In genomic region chr2:178673621-178674020, GRCm38 (mm10) we compare ENCODE assay signal across 18 mouse cellular contexts.
DNase-seq lines count a peak whose midpoint lies in the region; ATAC-seq and TF ChIP-seq lines count a peak whose summit lies in the region.
"Had no signal": no experiment of that assay in that cellular context is flagged by ENCODE, and none has a peak within 500 bp of the region (broad histone marks: within the 10 kb centered on the region; RNA-seq: fewer than 3 reads in every experiment).

No protein-coding gene starts in this region.

- no peaks in the 10 kb centered on the region for H3K27me3 ChIP-seq in embryonic facial prominence, embryonic 14.5 days (replicated peaks; ENCODE audit: control insufficient read depth, insufficient read depth, low read length)
- no peaks in the 10 kb centered on the region for H3K27me3 ChIP-seq in embryonic facial prominence, embryonic 10.5 days (replicated peaks; ENCODE audit: low read depth, poor library complexity, severe bottlenecking)
- no peaks in the 10 kb centered on the region for H3K27me3 ChIP-seq in heart, adult 2 months (ENCODE audit: control insufficient read depth, insufficient read depth, low read length)
- H3K27me3 ChIP-seq: embryonic facial prominence, embryonic 12.5 days; forebrain, embryonic 12.5 days; heart, embryonic 12.5 days; intestine, embryonic 15.5 days had no signal

- intact Hi-C loops in heart, adult 2 months (cut with DNase I) = no loop called here

- peak; percentile 30 for DNase-seq in adrenal gland, adult 2 months
- no peak for DNase-seq in adrenal gland, adult 18-20 months (ENCODE audit: low spot score in 2 of 2)
- DNase-seq in embryonic facial prominence, embryonic 14.5 days (ENCODE audit: low spot score) = no peak
- DNase-seq in embryonic facial prominence, embryonic 10.5 days (ENCODE audit: low spot score) = no peak
- peak; percentile 62 for DNase-seq in ovary, adult 18-20 months (ENCODE audit: low spot score)
- DNase-seq in ovary, postnatal 14 days (ENCODE audit: low spot score) = no peak
- DNase-seq in heart, adult 2 months = no peak
- DNase-seq: cerebellum, adult 11 months; cerebellum, adult 9-11 months; embryo, embryonic 11 days; gastrocnemius, postnatal 10 days; heart, adult 18-20 months had no signal

- H3K4me2 ChIP-seq in embryonic facial prominence, embryonic 14.5 days (ENCODE audit: low read depth, low read length) = no peak overlapping the region
- H3K4me2 ChIP-seq: embryonic facial prominence, embryonic 12.5 days; forebrain, embryonic 12.5 days; heart, embryonic 12.5 days; hindbrain, embryonic 14.5 days; intestine, embryonic 15.5 days had no signal

- H3K79me2 ChIP-seq in heart, adult 2 months (replicated peaks; ENCODE audit: control insufficient read depth, insufficient read depth, low read length) = no peaks in the 10 kb centered on the region

- TF ChIP-seq CTCF in heart, adult 2 months (IDR thresholded peaks at IDR 0.05) = no peak

- no peak for TF ChIP-seq POLR2A in heart, adult 2 months (IDR thresholded peaks at IDR 0.05; ENCODE audit: insufficient read depth, low read depth, low read length)

- no peak overlapping the region for H3K4me3 ChIP-seq in embryonic facial prominence, embryonic 14.5 days (ENCODE audit: low read depth, low read length)
- no peak overlapping the region for H3K4me3 ChIP-seq in embryonic facial prominence, embryonic 10.5 days
- no peak overlapping the region for H3K4me3 ChIP-seq in heart, adult 2 months
- H3K4me3 ChIP-seq: embryonic facial prominence, embryonic 12.5 days; forebrain, embryonic 12.5 days; heart, embryonic 12.5 days; hindbrain, embryonic 10.5 days; intestine, embryonic 15.5 days had no signal

- TF ChIP-seq EP300 in heart, adult 2 months (IDR thresholded peaks at IDR 0.05; ENCODE audit: insufficient read depth, low read depth, low read length) = no peak

- ATAC-seq in embryonic facial prominence, embryonic 14.5 days (ENCODE audit: low read depth) = peak; percentile 5; the same call in 1 of the 2 replicates
- ATAC-seq: intestine, embryonic 15.5 days had no signal

- 96% methylated on average over 4 of the region's 4 CpGs for WGBS in embryonic facial prominence, embryonic 14.5 days
- WGBS in embryonic facial prominence, embryonic 10.5 days = 85% methylated on average over 4 of the region's 4 CpGs
- 86% methylated on average over 4 of the region's 4 CpGs for WGBS in heart, adult 2 months

- H3K4me1 ChIP-seq in embryonic facial prominence, embryonic 14.5 days (ENCODE audit: control insufficient read depth, insufficient read depth, low read length) = no peaks in the 10 kb centered on the region
- H3K4me1 ChIP-seq in embryonic facial prominence, embryonic 10.5 days = peaks cover 11% of the 10 kb centered on the region; the same call in 1 of the 2 replicates
- H3K4me1 ChIP-seq in heart, adult 2 months (ENCODE audit: control insufficient read depth, insufficient read depth, low read length) = no peaks in the 10 kb centered on the region

- H3K27ac ChIP-seq in embryonic facial prominence, embryonic 14.5 days (replicated peaks; ENCODE audit: low read depth, low read length) = no peak overlapping the region
- no peak overlapping the region for H3K27ac ChIP-seq in embryonic facial prominence, embryonic 10.5 days (replicated peaks)
- H3K27ac ChIP-seq in heart, adult 2 months = no peak overlapping the region
- H3K27ac ChIP-seq: embryonic facial prominence, embryonic 12.5 days; forebrain, embryonic 12.5 days; hindbrain, embryonic 10.5 days; hindbrain, embryonic 14.5 days; intestine, embryonic 15.5 days had no signal

- no peak overlapping the region for H3K9ac ChIP-seq in embryonic facial prominence, embryonic 14.5 days (ENCODE audit: low read depth, low read length)
- no peak overlapping the region for H3K9ac ChIP-seq in heart, adult 2 months (ENCODE audit: low read depth, low read length)
- H3K9ac ChIP-seq: embryonic facial prominence, embryonic 12.5 days; forebrain, embryonic 12.5 days; heart, embryonic 12.5 days; hindbrain, embryonic 14.5 days; intestine, embryonic 15.5 days had no signal

- H3K9me3 ChIP-seq in embryonic facial prominence, embryonic 14.5 days (ENCODE audit: control insufficient read depth, low read length) = no peaks in the 10 kb centered on the region
- no peaks in the 10 kb centered on the region for H3K9me3 ChIP-seq in embryonic facial prominence, embryonic 10.5 days
- H3K9me3 ChIP-seq: embryonic facial prominence, embryonic 12.5 days; forebrain, embryonic 12.5 days; heart, embryonic 12.5 days; hindbrain, embryonic 10.5 days; intestine, embryonic 15.5 days had no signal

- H3K36me3 ChIP-seq in embryonic facial prominence, embryonic 14.5 days (ENCODE audit: control insufficient read depth, insufficient read depth, low read length) = no peaks in the 10 kb centered on the region
- H3K36me3 ChIP-seq in embryonic facial prominence, embryonic 10.5 days (replicated peaks) = no peaks in the 10 kb centered on the region
- H3K36me3 ChIP-seq in heart, adult 2 months (ENCODE audit: control insufficient read depth, insufficient read depth, low read length) = no peaks in the 10 kb centered on the region
- H3K36me3 ChIP-seq: embryonic facial prominence, embryonic 12.5 days; forebrain, embryonic 12.5 days; heart, embryonic 12.5 days; hindbrain, embryonic 10.5 days; intestine, embryonic 15.5 days had no signal

Comparison
In these comparisons a context has a peak if more than half of its experiments do, and no peak if none do; other contexts are left out.
1. DNase-seq: peak in adrenal gland, adult 2 months (single experiment) and ovary, adult 18-20 months (single experiment); none in adrenal gland, adult 18-20 months (0 of 2), embryonic facial prominence, embryonic 14.5 days (single experiment), embryonic facial prominence, embryonic 10.5 days (single experiment), ovary, postnatal 14 days (single experiment) and heart, adult 2 months (0 of 2).